Mouse (Mus musculus): ENCODE results near the gene Gm10643. TPM values are rescaled to one million over a fixed set of nuclear protein-coding genes. Genes with fewer than 3 reads are reported as not detected.

The Gm10643 gene
- total RNA-seq, 2 experiments from 2014 or later = 4.0 to 4.2 TPM

- peak in 1 of 2 experiments; percentile 45 for DNase-seq (ENCODE audit: low spot score in 2 of 2)
Measured at GRCm38 (mm10) chr8:84042066-84042947, 22.6 kb downstream of the Gm10643 start, which contains the start of gene Il27ra. Gene Il27ra, minus strand, starts transcription at chr8:84042589.

- peak in 1 of 2 experiments; percentile 57 for DNase-seq (ENCODE audit: low spot score in 2 of 2)
Measured at GRCm38 (mm10) chr8:84039050-84039449, 25.9 kb downstream of the Gm10643 start.

DNA sequence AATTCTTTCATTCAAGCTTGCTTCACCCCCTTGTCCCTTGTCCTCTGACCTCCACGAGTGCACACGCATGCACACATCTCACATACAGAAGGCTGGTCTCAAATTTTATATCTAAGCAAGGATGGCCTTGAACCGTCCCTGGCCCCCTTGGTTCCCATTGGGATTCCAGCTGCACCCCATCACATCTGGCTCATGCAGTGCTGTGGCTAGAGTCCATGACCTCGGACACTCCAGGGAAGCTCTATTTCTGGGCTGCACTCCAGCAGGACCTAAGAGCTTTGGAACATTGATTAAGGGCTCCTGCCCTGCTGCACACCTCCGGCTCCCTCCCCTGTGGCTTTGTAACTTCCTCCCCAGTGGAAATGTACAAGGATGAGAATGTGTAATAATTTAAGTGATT is 26.9 kb downstream of the Gm10643 start:
- no peak for DNase-seq (ENCODE audit: low spot score in 2 of 2)

DNA sequence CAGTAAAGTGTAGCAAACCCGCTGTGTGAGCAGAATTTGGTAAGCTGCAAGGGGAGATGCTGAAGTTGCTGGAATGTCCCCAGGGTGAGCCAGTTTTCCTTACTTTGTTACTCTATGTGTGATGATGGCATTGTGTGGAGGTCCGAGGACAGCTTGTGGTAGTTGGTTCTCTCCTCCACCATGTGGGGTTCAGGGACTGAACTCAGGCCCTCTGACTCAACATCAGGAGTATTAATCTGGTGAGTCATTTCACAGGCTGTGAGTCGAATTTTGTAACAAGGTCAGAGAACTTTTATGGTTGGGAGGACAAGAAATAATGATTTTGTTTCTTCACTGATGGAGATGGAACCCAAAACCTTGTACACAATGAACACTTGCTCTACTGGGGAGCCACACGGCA is 32.2 kb downstream of the Gm10643 start:
- no peak for DNase-seq (ENCODE audit: low spot score in 2 of 2)

GRCm38 (mm10) chr8:84029272-84029671 is 35.7 kb downstream of the Gm10643 start:
- DNase-seq (ENCODE audit: low spot score in 2 of 2) = no peak

DNA sequence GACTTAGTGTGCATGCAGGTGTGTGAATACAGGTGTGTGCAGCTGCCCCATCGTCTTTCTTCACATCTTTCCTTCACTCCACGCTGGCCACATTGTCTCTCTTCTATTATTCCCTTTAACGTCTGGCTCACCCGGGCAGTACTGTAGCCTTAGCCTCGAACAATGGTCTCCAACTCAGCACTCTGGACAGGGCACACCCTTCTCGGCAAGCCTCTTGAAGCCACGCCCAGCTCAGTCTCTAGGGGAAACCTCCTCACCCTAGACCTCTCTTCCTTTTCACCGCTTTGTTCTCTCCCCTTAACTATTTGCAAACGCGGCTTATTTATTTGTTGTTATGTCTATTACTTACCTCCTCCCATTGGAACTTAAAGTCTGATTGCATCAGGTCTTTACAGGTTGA is 37.5 kb downstream of the Gm10643 start:
- DNase-seq (ENCODE audit: low spot score in 2 of 2) = no peak

GRCm38 (mm10) chr8:84025863-84026262 is 39.1 kb downstream of the Gm10643 start:
- no peak for DNase-seq (ENCODE audit: low spot score in 2 of 2)

DNA sequence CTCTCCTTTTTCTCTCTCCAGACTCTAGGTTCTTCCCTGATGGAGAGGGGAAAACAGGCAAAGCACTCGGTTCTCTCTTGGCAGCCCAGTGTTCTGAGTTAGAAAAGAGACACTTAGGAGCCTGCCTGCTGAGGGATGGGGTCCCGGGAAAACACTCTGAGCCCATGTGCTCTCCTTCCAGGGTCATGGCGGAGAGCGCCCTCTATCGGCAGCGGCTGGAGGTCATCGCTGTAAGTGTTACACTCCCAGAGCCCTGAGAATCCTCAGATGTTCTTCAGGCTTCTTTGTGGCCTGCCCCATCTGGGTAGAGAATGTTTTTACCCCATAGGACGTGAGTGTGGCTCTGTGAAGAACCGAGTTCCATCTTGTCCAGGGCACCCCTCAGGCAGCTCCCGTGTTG is 40.8 kb downstream of the Gm10643 start:
- no peak for DNase-seq (ENCODE audit: low spot score in 2 of 2)

GRCm38 (mm10) chr8:84023631-84024030 is 41.3 kb downstream of the Gm10643 start:
- DNase-seq (ENCODE audit: low spot score in 2 of 2) = no peak

- DNase-seq (ENCODE audit: low spot score in 2 of 2) = no peak
Measured at GRCm38 (mm10) chr8:84023085-84023484, 41.9 kb downstream of the Gm10643 start.

DNA sequence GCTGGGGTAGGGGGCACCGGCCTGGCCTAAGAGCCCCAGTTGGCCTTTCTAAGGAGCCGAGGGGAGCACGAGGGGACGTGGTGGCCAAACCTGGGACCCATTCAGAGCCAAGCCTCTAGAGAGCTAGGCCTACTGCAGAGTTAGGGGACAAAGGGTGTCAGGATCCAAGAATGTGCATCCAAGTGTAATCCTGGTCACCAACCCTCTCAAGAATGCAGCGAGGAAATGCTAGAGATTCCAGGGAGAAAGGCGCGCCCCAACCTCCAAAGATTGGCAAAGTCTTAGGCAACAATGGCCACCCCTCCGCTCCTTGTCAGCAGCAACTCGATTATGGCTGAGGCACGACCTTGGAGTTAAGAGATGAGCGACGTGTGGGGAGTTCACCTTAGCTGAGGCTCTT is 43.4 kb downstream of the Gm10643 start:
- no peak for DNase-seq (ENCODE audit: low spot score in 2 of 2)

DNA sequence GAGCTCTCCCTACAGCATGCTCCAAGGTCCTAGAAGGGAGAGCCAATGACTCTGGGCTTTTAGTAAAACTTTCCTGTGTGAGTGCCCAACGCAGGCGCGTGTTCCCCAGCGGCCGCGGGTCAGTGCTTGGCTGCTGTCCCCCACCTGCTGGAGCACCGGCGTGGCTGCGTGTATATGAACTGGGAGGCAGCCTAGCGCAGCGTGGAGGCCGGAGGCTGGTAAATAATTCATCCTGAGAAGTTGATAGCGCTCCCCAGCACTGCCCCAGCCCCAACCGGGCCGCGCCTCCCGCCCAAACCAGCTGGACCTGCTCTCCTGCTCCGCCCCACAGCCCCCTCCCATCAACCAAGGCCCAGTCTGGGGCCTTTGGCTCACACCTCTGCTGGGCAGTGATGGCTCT is 43.8 kb downstream of the Gm10643 start, which contains the start of gene Palm3:
Gene Palm3 (plus strand): TSS at position 376 of the 400 bp plus-strand sequence.
- DNase-seq (ENCODE audit: low spot score in 2 of 2) = no peak

- no peak for DNase-seq (ENCODE audit: low spot score in 2 of 2)
Measured at GRCm38 (mm10) chr8:84019738-84020137, 45.2 kb downstream of the Gm10643 start.

GRCm38 (mm10) chr8:84015833-84016232 is 49.1 kb downstream of the Gm10643 start:
- no peak for DNase-seq (ENCODE audit: low spot score in 2 of 2)

Small RNAs within 50 kb of the gene (microRNA-seq; reads per million reads assigned to microRNA genes)
- not detected for gene Mir709

Other genes with a start within 250 kb of the Gm10643 start
- gene Adgrl1, start 165.0 kb downstream of the Gm10643 start, total RNA-seq (2021) = 100 to 1,000 TPM; 103 to 109 TPM
- under 1 TPM; 0.62 to 0.70 TPM for gene Gm10644, start 109.9 kb downstream of the Gm10643 start, total RNA-seq (2021)
- gene Asf1b, start 109.6 kb downstream of the Gm10643 start, total RNA-seq (2021) = 10 to 100 TPM; 16.9 to 20.1 TPM
- 100 to 1,000 TPM; 225 to 237 TPM for gene Prkaca, start 92.1 kb downstream of the Gm10643 start, total RNA-seq (2021)
- 10 to 100 TPM; 57.6 to 63.1 TPM for gene Samd1, start 67.5 kb downstream of the Gm10643 start, total RNA-seq (2021)
- under 1 TPM; 0.62 to 0.76 TPM for gene 1700067K01Rik, start 63.6 kb downstream of the Gm10643 start, total RNA-seq (2021)
- 1 to 10 TPM in 1 of 2 experiments, under 1 TPM in 1; 0.31 to 1.5 TPM for gene 2210011C24Rik, start 53.0 kb downstream of the Gm10643 start, total RNA-seq (2021)
- gene Palm3, start 43.7 kb downstream of the Gm10643 start, total RNA-seq (2021) = 1 to 10 TPM; 1.1 to 6.0 TPM
- 1 to 10 TPM; 2.6 to 3.8 TPM for gene Il27ra, start 22.5 kb downstream of the Gm10643 start, total RNA-seq (2021)
- gene Rln3, start 20.1 kb downstream of the Gm10643 start, total RNA-seq (2021) = not detected
- gene Rfx1, start 1.7 kb upstream of the Gm10643 start, total RNA-seq (2021) = 10 to 100 TPM; 17.0 to 18.6 TPM
- 10 to 100 TPM; 29.3 to 32.0 TPM for gene Dcaf15, start 39.6 kb upstream of the Gm10643 start, total RNA-seq (2021)
- under 1 TPM; 0.98 to 0.99 TPM for gene Podnl1, start 60.9 kb upstream of the Gm10643 start, total RNA-seq (2021)
- 10 to 100 TPM; 30.6 to 31.7 TPM for gene Cc2d1a, start 82.8 kb upstream of the Gm10643 start, total RNA-seq (2021)
- 1 to 10 TPM; 1.2 TPM for gene 4930432K21Rik, start 82.9 kb upstream of the Gm10643 start, total RNA-seq (2021)
- gene Nanos3, start 120.1 kb upstream of the Gm10643 start, total RNA-seq (2021) = 1 to 10 TPM; 3.1 to 4.3 TPM
- 10 to 100 TPM; 35.8 to 37.6 TPM for gene Zswim4, start 171.9 kb upstream of the Gm10643 start, total RNA-seq (2021)
- gene D8Ertd738e, start 184.6 kb upstream of the Gm10643 start, total RNA-seq (2021) = 100 to 1,000 TPM; 184 to 189 TPM
- gene Mri1, start 192.2 kb upstream of the Gm10643 start, total RNA-seq (2021) = 10 to 100 TPM; 41.0 to 45.0 TPM
- 10 to 100 TPM; 20.8 to 22.4 TPM for gene Ccdc130, start 205.2 kb upstream of the Gm10643 start, total RNA-seq (2021)